Mouse (Mus musculus): Measurements from ENCODE around the gene Slc16a12.
"Not testable (repeated sequence)": the region's sequence is repeated elsewhere in the genome, so short reads cannot be mapped to it uniquely, and the experiment has no call there.

Gene Slc16a12

GRCm38 (mm10) chr19:34746688-34747504, at the start of gene Slc16a12:
Slc16a12 (minus strand) TSS chr19:34747289.
- no peak for DNase-seq (ENCODE audit: low spot score in 2 of 2)

GRCm38 (mm10) chr19:34796396-34796795, 49.3 kb upstream of the Slc16a12 start:
- DNase-seq (ENCODE audit: low spot score in 2 of 2): no peak

GRCm38 (mm10) chr19:34782491-34782890, 35.4 kb upstream of the Slc16a12 start:
- no peak for DNase-seq (ENCODE audit: low spot score in 2 of 2)

- DNase-seq (ENCODE audit: low spot score in 2 of 2): no peak
Measured at GRCm38 (mm10) chr19:34778993-34779392, 31.9 kb upstream of the Slc16a12 start.

- no peak for DNase-seq (ENCODE audit: low spot score in 2 of 2)
Measured at GRCm38 (mm10) chr19:34778098-34778497, 31.0 kb upstream of the Slc16a12 start.

- peak in 1 of 2 experiments; percentile 25 for DNase-seq (ENCODE audit: low spot score in 2 of 2)
Measured at GRCm38 (mm10) chr19:34772775-34773174, 25.7 kb upstream of the Slc16a12 start.

GRCm38 (mm10) chr19:34770764-34771163, 23.7 kb upstream of the Slc16a12 start:
- no peak for DNase-seq (ENCODE audit: low spot score in 2 of 2)

- DNase-seq (ENCODE audit: low spot score in 2 of 2): no peak
Measured at GRCm38 (mm10) chr19:34758754-34759153, 11.7 kb upstream of the Slc16a12 start.

- DNase-seq (ENCODE audit: low spot score in 2 of 2): no peak
Measured at GRCm38 (mm10) chr19:34756561-34757240, 9.6 kb upstream of the Slc16a12 start.

GRCm38 (mm10) chr19:34755680-34756079, 8.6 kb upstream of the Slc16a12 start:
- no peak for DNase-seq (ENCODE audit: low spot score in 2 of 2)

- no peak for DNase-seq (ENCODE audit: low spot score in 2 of 2)
Measured at GRCm38 (mm10) chr19:34753243-34753642, 6.2 kb upstream of the Slc16a12 start.

GRCm38 (mm10) chr19:34752391-34753092, 5.5 kb upstream of the Slc16a12 start:
- no peak for DNase-seq (ENCODE audit: low spot score in 2 of 2)

- DNase-seq (ENCODE audit: low spot score in 2 of 2): no peak
Measured at GRCm38 (mm10) chr19:34751150-34751549, 4.1 kb upstream of the Slc16a12 start.

GRCm38 (mm10) chr19:34748992-34749391, 1.9 kb upstream of the Slc16a12 start:
- DNase-seq (ENCODE audit: low spot score in 2 of 2): no peak

GRCm38 (mm10) chr19:34747969-34748368, 880 bp upstream of the Slc16a12 start:
- not testable (repeated sequence) for DNase-seq (ENCODE audit: low spot score in 2 of 2)

GRCm38 (mm10) chr19:34746201-34746600, 888 bp downstream of the Slc16a12 start:
- DNase-seq (ENCODE audit: low spot score in 2 of 2): no peak

GRCm38 (mm10) chr19:34745012-34745411, 2.1 kb downstream of the Slc16a12 start:
- DNase-seq (ENCODE audit: low spot score in 2 of 2): no peak

- no peak for DNase-seq (ENCODE audit: low spot score in 2 of 2)
Measured at GRCm38 (mm10) chr19:34737916-34738315, 9.2 kb downstream of the Slc16a12 start.

GRCm38 (mm10) chr19:34735900-34736299, 11.2 kb downstream of the Slc16a12 start:
- DNase-seq (ENCODE audit: low spot score in 2 of 2): no peak

GRCm38 (mm10) chr19:34733020-34733419, 14.1 kb downstream of the Slc16a12 start:
- no peak for DNase-seq (ENCODE audit: low spot score in 2 of 2)

GRCm38 (mm10) chr19:34731356-34731755, 15.7 kb downstream of the Slc16a12 start:
- no peak for DNase-seq (ENCODE audit: low spot score in 2 of 2)

GRCm38 (mm10) chr19:34730584-34730983, 16.5 kb downstream of the Slc16a12 start:
- no peak for DNase-seq (ENCODE audit: low spot score in 2 of 2)
